Mouse (Mus musculus) frontal cortex, adult (tissue): ENCODE results near the gene Rbms3.

Experiments used
- ATAC-seq: cut with Nextera tagmentation; 2 replicates; pipeline ENCODE4 v1.9.2; 2017; ENCODE audit warnings: mild to moderate bottlenecking, moderate library complexity, mixed read lengths; ENCODE audit not compliant: low TSS enrichment

Rbms3 gene

DNA sequence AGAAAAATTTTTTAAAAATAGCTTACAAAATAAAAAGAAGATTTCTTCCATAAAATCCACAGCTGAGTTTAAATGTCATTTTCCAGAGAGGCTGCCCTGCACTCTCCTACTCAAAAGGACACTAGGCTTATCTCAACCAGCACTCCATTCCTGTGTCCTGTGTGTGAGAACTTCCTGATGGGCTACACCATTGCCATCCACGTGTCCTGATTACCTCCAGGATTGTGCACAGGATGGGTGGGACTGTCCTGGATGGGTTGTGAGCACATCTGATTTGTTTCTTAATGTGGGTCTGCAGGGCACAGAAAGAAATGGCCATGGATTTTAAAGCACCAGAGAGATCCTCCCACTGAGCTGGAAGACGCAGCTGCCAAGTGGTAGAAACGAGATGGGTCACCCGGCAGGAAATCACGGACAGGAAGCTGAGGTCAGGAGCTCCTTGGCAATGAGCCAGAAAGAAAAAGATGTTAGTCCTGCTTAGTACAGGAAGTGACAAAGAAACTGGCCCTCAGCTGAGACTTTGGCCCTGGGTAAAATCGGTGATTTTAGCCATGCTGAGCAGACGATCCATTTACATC, 256.5 kb downstream of the Rbms3 start:
- ATAC-seq: no peak

DNA sequence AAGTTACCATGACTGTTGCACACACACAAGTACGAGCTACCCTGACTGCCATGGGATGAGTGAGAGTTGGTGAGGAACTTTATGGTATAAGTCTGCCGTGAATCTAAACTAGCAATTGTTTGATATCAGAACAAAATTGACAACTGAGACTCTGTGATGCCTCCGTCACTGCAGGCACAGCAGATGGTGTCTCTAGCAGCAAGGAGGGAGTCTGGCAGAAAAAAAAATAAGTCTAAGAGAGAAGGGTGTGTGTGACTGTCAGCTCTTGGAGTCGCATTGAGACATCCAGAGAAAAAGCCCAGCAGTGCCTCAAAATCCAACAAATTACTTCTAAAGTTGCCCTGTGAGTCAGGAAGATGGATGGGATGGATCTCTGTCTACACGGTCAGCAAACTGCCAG, 257.7 kb downstream of the Rbms3 start:
- peak; percentile 62; the same call in 1 of the 2 replicates for ATAC-seq

DNA sequence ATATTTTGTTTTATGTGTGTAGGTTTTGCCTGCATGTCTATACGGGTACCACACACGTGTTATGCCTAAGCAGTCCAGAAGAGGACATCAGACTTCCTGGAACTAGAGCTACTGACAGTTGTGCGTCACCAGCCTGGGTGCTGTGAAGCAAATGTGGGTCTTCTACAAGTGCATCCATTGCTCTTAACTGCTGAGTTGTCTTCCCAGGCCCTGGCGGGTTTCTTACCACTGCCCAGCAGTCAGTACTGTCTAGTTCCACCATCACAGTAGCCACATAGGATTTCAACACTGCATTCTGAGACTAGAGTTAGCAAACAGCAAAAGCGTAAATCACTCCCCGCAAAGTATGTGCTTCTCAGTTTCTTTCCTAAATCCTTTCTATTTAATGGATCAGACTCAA, 259.6 kb downstream of the Rbms3 start:
- no peak for ATAC-seq

DNA sequence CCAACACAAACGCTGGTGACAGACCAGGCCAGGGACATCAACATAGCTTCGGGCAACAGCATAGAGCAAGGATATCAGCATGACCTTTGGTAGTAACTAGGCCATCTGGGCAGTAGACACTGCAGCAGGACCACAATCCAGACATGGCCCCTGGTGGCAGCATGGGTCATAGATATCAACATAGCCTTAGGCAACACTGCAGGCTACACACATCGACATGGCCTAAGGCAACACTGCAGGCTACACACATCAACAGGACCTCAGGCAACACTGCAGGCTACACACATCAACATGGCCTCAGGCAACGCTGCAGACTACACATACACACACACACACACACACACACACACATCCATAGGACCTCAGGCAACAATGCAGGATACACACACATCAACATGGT, 261.7 kb downstream of the Rbms3 start:
- no peak for ATAC-seq

DNA sequence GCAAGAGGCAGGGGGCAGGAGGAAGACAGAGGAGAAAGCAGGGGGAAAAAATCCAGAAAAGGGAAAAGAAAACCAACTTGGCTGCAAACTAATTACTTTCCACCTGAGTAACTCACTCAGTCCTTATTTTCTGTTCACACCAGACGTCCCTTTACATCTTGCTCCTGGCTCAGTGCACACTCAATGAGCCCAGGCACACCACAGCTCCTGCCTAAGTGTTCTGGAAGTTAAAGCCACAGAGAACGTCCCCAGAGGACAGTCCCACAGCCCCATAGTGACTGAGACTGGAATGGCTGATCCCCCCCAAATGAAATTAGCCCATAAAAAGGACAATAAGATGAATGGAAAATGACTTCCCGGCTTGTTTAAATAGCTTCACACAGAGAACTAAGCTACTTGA, 265.1 kb downstream of the Rbms3 start:
- no peak for ATAC-seq

DNA sequence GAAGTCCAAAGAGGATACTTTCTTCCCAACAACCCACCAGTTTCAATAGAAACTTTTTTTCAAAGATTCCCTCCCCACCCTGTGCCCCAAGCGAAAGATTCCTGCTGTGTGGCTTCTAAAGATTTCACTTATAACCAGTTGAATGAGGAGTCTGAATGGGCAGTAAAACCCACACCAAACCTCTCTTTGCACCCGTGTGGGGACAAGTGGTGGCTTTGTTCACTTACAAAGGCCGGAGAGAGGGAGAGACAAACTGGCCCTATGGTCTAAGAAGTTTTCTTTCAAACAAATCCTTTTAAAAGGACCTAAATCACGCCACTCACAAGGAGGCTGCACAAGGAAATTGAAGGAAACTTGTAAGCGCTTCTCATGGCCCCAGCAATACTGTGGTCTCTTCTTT, 268.3 kb downstream of the Rbms3 start:
- no peak for ATAC-seq

DNA sequence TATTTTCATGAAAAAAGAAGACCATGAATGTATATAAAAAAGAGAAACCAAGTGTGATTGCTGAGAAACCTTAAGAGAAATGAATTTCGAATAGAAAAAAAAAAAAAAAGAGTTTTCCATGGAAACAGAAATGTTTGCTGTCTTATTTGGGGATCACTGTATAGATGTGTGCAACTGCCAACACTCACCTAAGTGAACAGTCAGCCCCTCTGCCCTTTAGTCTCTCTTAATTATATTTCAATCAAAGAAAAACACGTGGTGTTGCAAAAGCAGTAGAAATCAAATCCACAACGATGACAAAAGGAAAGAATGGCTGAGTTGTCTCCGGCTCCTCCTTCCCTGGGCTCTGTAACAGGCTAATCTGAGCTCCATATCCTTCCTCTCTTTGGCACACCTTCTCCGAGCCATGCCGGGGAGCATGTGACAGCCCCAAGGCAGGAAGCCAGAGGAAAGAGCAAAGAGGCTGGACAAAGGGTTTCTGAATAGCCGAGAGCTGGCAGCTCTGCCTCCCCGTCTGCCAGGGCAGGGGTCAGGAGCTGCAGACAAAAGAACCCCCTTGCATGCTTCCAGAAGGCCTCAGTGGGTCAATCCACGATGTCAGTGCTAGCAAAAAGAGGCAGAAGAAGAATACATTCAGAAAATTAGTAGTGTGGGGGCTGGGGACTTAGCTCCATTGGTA, 272.8 kb downstream of the Rbms3 start:
- ATAC-seq: peak; percentile 62; the same call in 1 of the 2 replicates

DNA sequence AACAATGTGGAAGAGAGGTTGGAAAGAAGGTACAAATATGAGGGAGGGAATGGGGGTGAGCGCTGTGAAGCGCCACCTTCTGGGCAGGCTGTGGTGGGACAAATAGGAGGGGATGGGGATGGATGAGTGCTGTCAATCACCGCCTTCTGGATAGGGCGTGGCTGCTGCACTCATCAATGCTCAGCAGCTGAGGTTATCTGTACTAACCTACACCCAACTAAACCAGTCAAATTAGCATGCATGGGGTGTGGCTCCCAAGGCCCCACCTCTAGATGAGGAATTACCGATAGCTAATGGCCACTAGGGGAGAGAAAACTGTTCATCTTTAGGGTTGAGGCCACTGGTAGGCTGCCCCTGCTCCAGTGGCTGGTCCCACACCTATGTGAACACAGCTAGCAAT, 274.2 kb downstream of the Rbms3 start:
- ATAC-seq: no peak

DNA sequence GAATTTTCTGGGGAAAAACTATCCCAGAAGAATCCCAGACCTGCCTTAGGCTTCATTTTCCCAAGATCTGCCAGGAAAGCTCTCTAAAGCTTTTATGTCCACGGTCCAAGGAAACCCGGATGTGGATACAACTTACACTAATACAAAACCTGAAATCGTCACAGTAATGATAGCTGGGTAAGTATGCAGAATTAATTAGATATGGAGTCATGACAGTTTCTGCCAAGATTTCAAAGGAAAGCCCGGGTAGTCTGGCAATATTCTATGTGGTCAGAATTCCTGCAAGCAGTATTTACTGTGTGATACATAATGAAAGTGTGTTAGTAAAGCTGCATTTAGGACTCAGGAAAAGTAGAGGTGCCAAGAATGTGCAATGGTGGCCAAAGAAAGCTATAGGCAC, 287.4 kb downstream of the Rbms3 start:
- no peak for ATAC-seq

DNA sequence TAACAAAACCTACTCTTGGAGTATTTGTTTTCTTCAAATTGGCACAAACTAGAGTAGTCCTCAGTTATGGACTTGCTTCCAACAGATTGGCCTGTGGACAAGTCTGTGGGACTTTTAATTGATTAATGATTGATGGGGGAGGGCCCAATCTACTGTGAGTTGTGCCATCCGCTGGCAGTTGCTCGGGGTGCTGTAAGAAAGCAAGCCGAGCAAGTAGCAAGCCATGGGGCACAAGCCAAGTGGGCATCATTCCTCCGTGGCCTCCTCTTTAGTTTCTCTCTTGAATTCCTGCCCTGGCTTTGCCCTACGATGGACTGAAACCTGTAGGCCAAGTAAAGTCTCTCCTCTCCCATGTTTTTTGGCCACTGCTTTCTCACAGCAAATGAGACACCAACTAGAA, 299.0 kb downstream of the Rbms3 start:
- no peak for ATAC-seq

DNA sequence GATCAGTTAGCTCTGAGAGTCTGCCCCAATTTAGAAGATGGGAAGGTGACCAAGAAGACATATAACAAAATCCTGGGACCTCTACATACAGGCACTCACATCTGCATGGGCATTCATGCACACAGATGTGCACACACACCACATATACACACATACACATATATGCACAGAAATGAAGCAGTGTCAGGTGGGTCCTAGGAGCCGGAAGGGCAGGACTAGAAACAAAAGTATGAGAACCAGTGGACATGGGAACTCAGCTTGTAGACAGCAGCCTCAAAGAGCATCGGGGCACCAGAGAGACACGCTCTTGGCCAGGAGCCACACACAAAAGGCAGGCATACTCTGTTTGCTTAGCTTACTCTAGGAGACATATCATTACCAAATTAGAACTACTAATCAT, 310.4 kb downstream of the Rbms3 start:
- ATAC-seq: no peak

DNA sequence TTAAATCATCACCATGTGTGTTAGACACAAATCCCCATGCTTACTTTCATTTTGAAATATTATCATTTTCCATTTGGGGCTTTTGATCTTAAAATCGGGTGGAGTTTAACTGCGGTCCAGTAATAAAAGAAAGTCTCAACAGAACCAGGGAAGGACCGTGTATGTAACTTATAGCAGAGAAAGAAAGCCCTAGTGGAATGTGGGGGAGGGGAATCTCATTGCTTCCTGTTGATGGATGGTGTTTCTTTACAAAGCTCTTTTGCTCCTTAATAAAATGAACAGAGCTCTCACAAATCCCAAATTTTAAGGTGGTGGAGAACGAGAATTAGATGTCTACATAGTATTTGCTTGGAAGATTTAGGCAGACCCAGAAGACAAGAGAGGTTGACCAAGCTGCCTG, 311.3 kb downstream of the Rbms3 start:
- ATAC-seq: no peak

DNA sequence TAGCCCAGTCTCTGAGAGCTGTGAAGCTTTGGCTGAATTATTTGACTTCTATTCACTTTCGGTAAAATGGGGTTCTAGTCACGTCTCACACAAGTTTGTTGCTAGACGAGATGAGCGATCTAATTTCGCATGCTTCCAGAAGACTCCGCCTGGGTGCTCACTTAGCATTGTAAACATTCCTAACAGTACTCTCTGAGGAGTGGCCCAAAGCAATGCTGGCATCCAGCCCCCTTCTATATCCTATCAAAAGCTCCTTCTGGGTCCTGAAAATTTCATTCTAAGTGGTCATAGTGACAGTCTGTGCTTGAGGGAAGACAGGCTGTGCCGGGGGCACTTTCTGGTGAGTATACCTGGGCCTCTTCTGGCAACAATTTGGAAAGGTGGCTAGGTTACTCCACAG, 312.5 kb downstream of the Rbms3 start:
- no peak for ATAC-seq

DNA sequence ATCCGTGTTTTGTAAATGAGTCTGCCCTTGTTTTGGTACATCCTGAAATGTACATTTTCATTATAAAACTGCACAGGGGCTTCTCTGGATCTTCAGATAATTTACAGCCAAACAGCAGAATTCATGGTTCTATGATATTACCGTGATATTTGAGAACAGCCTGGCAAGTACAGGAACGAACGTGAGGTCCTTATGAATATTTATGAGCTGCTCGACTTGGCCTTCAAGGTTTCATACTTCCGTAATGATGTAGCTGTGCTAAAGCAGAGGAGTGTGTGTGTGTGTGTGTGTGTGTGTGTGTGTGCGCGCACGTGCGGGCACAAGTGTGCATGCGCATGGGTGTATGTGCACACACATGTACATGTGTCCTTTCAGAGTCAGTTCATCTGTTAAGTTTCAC, 316.1 kb downstream of the Rbms3 start:
- ATAC-seq: no peak

DNA sequence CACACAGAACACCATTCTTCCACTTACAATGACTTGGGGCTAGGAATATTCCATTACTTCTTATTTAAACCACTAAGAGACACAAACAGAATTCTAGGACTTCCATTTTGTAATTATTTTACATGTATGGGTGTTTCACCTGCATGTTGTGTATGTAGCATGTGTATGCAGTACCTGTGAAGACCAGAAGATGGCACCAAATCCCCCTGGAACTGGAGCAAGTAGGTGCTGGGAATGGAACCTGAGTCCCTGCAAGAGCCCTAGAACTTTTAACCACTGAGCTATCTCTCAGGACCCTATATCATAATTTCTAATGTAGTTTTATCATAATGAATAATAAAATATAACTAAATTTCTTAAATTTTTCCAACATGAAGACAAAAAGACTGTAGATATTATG, 319.9 kb downstream of the Rbms3 start:
- no peak for ATAC-seq

DNA sequence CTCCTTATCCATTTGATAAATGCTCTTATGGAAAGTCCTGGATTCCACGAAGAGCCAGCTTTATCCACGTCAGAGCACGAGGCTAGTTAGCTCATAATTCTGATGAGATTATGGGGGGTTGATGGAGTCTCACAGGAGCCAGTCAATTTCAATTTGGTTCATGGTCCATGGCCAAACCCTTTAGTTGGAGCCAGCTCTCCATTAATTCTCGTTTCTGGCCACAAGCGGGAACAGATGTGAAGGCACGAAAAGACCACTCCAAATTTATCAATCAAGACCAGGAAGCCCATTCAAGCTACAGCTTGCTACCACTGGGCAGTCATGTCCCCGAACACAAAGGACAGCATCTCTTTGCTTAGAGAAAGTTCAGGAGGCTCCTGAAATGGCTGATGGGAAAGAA, 330.7 kb downstream of the Rbms3 start:
- ATAC-seq: no peak

DNA sequence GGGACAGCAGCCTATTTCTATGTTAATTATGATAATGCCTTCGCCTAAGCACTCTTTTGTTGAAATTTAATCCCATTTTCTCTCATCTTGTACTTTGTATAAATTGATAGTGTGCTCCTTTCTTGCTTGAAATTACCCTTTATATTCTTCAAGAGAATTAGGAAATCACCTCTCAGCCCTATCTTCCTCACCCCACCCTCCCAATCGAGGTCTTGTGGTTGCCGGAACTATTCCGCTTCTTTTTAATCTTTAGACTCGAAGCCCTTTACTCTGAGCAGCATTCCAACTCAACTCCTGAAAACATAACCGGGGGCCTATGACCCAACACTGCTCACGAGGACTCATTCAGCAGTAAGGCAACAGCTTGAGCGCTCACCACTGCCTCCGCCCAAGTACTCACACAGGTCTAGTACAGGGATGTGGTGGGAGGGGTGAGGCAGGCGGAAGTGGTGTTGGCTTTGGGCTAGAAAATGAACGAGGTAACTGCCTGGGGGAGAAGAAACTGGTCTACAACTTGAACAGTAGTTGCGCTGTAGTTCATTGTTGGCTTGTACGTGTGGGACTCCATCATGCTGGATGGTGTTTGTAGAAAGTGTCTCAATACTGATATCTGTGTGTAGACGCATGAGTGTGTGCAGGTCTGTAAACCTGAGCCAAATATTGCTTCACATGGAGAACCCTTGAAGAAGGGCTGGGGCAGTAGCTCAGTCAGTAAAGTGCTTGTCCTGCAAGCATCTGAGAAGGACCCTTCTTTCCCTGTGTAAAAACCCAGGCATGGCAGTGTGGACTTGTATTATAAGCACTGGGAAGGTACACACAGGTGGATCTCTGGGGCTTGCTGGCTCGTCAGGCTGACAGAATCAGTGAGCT, 331.8 kb downstream of the Rbms3 start:
- no peak for ATAC-seq

DNA sequence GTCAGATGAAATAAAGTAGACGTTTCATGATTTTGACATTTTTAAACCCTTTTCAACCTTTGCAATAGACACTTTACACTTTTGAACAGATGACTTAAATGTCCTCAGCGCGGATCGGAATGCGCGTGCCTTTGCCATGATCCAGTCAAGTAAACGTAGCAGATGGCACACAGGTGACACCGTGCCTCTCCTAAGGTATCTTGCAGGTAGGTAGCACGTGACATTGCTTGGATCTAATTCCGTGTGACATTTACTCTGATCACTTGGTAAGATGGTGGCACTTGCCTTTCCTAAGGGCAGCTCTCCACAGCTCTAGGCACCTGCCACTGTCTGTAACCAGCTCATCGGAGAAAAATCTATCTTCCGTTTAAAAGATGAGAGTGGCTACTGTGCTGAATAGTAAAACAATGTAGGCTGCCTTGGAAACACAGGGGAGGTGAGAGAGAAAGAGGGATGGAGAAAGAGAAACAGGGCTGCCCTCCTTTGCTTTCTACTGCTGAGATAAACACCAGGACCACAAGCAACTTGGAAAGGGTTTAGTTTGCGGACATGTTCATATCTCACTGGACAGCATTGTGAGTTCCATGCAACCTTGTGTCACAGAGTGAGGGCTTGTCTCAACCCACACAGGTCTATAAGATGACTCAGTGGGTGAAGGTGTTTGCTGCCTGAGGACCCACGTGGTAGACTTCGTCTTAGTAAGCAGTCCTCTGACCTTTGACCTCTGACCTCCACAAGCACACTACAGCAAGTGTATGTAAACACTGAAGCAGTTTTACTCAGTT, 338.5 kb downstream of the Rbms3 start:
- no peak for ATAC-seq

DNA sequence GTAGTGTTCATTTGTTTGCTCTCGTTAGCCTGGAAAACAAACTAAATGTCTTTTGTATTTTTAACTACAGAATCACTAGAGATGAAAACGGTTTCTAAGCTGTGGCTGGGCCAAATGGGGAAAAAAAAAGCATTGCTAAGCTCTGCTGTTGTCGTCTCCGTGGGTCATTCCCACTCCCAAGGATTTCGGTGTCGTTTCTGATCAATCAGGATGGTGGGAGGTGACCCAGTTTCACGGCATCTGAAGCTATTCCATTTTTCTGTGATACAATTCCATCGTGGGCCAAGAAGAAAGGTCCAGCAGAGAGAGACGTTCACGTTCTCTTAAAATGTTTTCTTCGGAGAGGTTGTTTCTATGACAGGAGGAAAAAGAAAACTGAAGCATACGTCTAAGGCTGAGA, 354.9 kb downstream of the Rbms3 start:
- ATAC-seq: no peak

DNA sequence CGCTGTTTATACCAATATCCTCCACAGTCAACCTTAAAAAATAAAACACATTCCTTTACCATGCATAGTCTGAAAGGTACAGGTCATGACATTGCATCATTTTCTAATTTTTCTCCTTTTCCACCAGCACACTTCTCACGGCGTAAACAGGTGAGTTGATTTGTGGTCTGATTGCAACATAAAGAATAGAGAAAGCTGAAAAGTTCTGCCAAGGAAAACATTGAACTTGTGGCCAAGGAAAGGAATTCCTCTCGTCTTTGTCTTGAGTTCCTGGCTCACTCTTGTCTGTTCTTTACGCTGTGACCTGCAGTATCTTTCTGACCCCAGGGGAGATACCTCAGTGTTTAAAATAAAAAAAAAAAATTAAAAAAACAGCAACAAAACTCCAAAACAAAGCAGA, 370.1 kb downstream of the Rbms3 start:
- ATAC-seq: no peak

DNA sequence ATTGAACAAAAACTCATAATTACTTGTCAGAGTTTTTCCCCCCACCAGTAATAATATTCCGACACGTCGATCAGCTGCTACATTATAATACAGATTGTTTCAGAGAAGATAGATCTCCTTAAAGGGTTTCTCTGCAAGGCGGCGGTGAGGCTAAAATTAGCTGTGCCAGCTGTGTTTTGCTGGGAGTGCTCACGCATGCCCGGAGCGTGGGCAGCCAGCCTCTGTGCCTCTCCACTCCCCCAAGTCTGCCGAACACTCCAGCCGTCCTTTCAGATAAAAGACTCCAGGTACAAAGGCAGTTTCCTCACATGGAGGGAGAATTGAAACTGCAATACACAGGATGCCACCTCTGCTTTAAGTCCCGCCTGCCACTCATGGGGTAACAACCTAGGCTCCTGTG, 376.4 kb downstream of the Rbms3 start:
- ATAC-seq: peak; percentile 76

DNA sequence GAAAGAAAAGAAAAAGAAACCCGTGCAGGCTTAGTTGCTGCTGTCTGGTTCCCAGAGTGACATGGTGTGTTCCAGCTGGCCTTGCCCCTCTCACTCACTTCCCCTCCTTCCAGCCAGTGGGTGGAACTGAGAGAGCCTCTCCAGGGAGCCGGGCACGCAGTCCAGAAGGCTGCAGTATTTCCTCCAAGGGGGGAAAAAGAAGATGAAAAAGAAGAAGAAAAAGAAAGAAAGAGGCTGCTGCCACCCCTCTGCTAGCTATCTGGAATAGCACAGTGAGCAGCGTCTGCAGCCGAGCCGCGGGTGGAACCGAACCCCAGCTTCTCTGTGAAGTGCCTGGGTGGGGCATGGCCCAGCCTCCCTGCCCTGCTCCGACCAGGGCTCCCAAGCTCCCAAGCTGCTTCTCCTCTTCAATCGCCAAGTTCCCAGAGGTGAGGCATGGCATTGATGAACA, 377.3 kb downstream of the Rbms3 start:
- ATAC-seq: peak; percentile 51
